Mouse (Mus musculus) liver, embryonic 13.5 days (tissue): ENCODE data around the gene Gm10799. TPM values are rescaled to one million over a fixed set of nuclear protein-coding genes. Genes with fewer than 3 reads are reported as not detected.
"Not testable (repeated sequence)": the region's sequence is repeated elsewhere in the genome, so short reads cannot be mapped to it uniquely, and the experiment has no call there.

ENCODE experiments used
- ATAC-seq: fragments of 200-750 bp; cut with Nextera tagmentation; 2 replicates; pipeline ENCODE4 v1.8.0; 2017; ENCODE audit warnings: low read depth, mild to moderate bottlenecking, moderate number of reproducible peaks, moderate library complexity
- DNase-seq: peaks from one replicate; pipeline ENCODE4 v3.0.0; 2022
- H3K27ac ChIP-seq: fragments of 300-500 bp; sonication (generic); 2 replicates; pipeline ENCODE4 v1.5.1; 2015; ENCODE audit warnings: moderate library complexity, mild to moderate bottlenecking, inconsistent platforms
- H3K27me3 ChIP-seq: fragments of 300-500 bp; sonication (generic); 2 replicates; pipeline ENCODE4 v1.6.1; 2015; ENCODE audit warnings: mild to moderate bottlenecking, inconsistent platforms
- H3K36me3 ChIP-seq: fragments of 300-500 bp; sonication (generic); 2 replicates; pipeline ENCODE4 v1.6.1; 2015; ENCODE audit warnings: mild to moderate bottlenecking, inconsistent platforms
- H3K4me1 ChIP-seq: fragments of 300-500 bp; sonication (generic); replicated peaks from 2 replicates; pipeline ENCODE4 v1.6.1; 2015; ENCODE audit warnings: inconsistent platforms
- H3K4me2 ChIP-seq: fragments of 300-500 bp; sonication (generic); 2 replicates; pipeline ENCODE4 v1.6.1; 2015; ENCODE audit warnings: inconsistent platforms, mild to moderate bottlenecking, moderate library complexity
- H3K4me3 ChIP-seq: fragments of 300-500 bp; sonication (generic); replicated peaks from 2 replicates; pipeline ENCODE4 v1.5.1; 2015; ENCODE audit warnings: mild to moderate bottlenecking, inconsistent platforms
- H3K9ac ChIP-seq: fragments of 300-500 bp; sonication (generic); 2 replicates; pipeline ENCODE4 v1.6.1; 2015; ENCODE audit warnings: mild to moderate bottlenecking, inconsistent platforms
- H3K9me3 ChIP-seq: fragments of 300-500 bp; sonication (generic); replicated peaks from 2 replicates; pipeline ENCODE4 v1.6.1; 2016; ENCODE audit warnings: inconsistent platforms
- WGBS: fragments of 180-500 bp; shearing (Covaris S2); methylation state at CpG from one replicate; pipeline ENCODE4 v1.1.7; 2015; ENCODE audit not compliant: insufficient replicate concordance; 5-methylcytosine and 5-hydroxymethylcytosine counted together
- polyA plus RNA-seq: library from polyadenylated mRNA; unstranded; fragments of >200 nt; fragmentation: Nextera tagmentation; extraction: Ambion mirVana; gene quantifications from 2 replicates; pipeline ENCODE4 v1.2.1, GENCODE M21; 2015

Gm10799 gene
- polyA plus RNA-seq, 1 experiment from 2014 or later, result not detected

DNA sequence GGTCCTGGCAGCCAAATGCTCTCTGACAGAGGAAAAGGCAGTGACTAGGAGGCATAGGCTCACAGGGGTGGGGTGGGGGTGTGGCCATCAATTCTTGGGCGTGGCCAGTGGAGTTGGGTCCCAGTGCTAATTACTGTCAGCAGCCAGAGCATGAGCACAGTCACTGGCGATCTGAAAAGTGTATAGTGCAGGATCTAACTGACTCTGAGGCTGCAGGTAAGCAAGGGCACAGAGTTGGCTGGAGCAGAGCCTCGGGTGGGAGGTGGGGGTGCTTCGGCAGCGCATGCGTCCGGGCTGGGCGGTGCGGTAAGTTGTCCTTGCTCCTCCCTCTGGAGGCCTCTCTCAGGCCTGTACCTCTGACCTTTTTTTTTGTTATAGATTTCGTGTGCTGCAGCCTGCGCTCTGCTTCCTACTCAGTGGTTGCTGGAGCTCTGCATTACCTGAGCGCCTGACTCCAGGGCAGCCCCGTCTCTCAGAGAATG, 1.4 kb upstream of the Gm10799 start, which contains the start of gene Cd59b:
Cd59b (plus strand) TSS at position 146 of the 482 bp plus-strand sequence.
- Histone ChIP-seq H3K27me3 (no peaks in the 10 kb centered on the region), H3K9me3 (0 out of 2 replicates have a peak, but pooled peaks cover 6% of the 10 kb centered on the region), H3K4me3 (peak within 1 kb of the TSS; percentile 63), H3K36me3 (peaks cover 9% of the 10 kb centered on the region; the same call in 1 of the 2 replicates), H3K9ac (peak within 1 kb of the TSS; percentile 68), H3K4me2 (peak within 1 kb of the TSS; percentile 76), H3K27ac (peak within 1 kb of the TSS; percentile 85), H3K4me1 (peaks cover 52% of the 10 kb centered on the region)
- ATAC-seq, result peak; percentile 95
- WGBS, result 15% methylated on average over 13 of the region's 13 CpGs
- peak; percentile 42 for DNase-seq

GRCm38 (mm10) chr2:104065526-104065925, 2.8 kb downstream of the Gm10799 start, which contains the start of gene Gm10912:
Gene Gm10912 (plus strand): TSS chr2:104065826.
- 79% methylated on average over 6 of the region's 6 CpGs for WGBS
- Histone ChIP-seq H3K27ac (peak within 1 kb of the TSS; percentile 16), H3K4me1 (peaks cover 64% of the 10 kb centered on the region), H3K36me3 (peaks cover 25% of the 10 kb centered on the region)
- H3K9ac ChIP-seq, H3K4me2 ChIP-seq, H3K9me3 ChIP-seq, H3K27me3 ChIP-seq, DNase-seq, H3K4me3 ChIP-seq, ATAC-seq: not testable (repeated sequence)

GRCm38 (mm10) chr2:104064152-104064551, 4.2 kb downstream of the Gm10799 start:
- WGBS, result 51% methylated on average over 2 of the region's 2 CpGs
- Histone ChIP-seq H3K4me1 (peaks cover 51% of the 10 kb centered on the region), H3K9me3 (no peaks in the 10 kb centered on the region), H3K27ac (peak overlapping the region; percentile 48; the same call in 1 of the 2 replicates), H3K9ac (no peak overlapping the region), H3K27me3 (no peaks in the 10 kb centered on the region), H3K4me3 (no peak overlapping the region), H3K36me3 (peaks cover 35% of the 10 kb centered on the region), H3K4me2 (no peak overlapping the region)
- no peak for DNase-seq
- peak; percentile 80 for ATAC-seq

- no peak overlapping the region for H3K4me2 ChIP-seq
- H3K4me3 ChIP-seq, result no peak overlapping the region
- H3K27me3 ChIP-seq, result no peaks in the 10 kb centered on the region
- H3K9me3 ChIP-seq, result no peaks in the 10 kb centered on the region
- DNase-seq (no peak), ATAC-seq (no peak)
- no peak overlapping the region for H3K9ac ChIP-seq
- H3K4me1 ChIP-seq, result peaks cover 40% of the 10 kb centered on the region
- peaks cover 43% of the 10 kb centered on the region for H3K36me3 ChIP-seq
- no peak overlapping the region for H3K27ac ChIP-seq
Measured at GRCm38 (mm10) chr2:104062665-104063064, 5.7 kb downstream of the Gm10799 start.

DNA sequence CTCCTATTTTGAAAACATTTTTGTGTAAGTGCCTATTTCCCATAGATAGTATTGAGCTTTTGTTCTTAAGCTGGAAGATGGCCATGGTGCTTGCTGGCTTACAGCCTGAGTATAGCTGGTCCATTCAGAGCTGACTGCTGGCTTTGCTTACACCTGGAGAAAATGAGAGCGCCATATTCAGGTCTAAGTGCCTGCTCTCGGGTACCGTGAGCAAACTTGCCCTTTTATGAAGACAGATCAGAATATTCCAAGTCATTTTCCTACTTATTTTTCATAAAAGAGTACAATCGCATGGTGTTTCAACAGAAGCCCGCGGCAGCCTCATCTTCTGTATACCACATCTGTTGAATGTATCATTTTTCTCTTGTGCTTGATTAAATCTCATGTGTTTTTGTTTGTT, 7.4 kb downstream of the Gm10799 start:
- no peak overlapping the region; the same call in 1 of the 2 replicates for H3K27ac ChIP-seq
- no peak overlapping the region for H3K4me2 ChIP-seq
- no peak overlapping the region for H3K9ac ChIP-seq
- ATAC-seq, result no peak
- H3K36me3 ChIP-seq, result peaks cover 46% of the 10 kb centered on the region
- WGBS, result 93% methylated on average over 6 of the region's 6 CpGs
- H3K9me3 ChIP-seq, result no peaks in the 10 kb centered on the region
- peaks cover 24% of the 10 kb centered on the region for H3K4me1 ChIP-seq
- H3K4me3 ChIP-seq, result no peak overlapping the region
- no peak for DNase-seq
- H3K27me3 ChIP-seq, result no peaks in the 10 kb centered on the region

DNA sequence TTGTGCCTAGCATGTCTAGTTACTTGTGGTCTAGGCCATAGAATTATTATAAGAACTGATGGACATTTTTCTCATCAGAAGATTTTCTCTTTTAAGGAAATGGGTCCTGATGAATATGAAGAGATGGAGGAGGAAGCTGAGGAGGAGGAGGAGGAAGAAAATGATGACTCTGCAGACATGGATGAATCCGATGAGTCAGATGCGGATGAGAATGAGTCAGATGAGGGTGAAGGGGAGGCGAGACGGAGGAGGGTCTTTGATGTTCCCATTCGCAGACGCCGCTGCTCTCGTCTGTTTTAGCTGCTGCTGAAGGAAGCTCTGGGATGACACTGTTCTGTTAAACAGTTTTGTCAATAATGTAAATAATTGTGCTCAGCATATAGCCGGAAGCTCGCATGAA, 8.6 kb downstream of the Gm10799 start:
- no peak for DNase-seq
- ATAC-seq, result no peak
- H3K4me2 ChIP-seq, result no peak overlapping the region
- no peak overlapping the region for H3K4me3 ChIP-seq
- H3K9me3 ChIP-seq, result no peaks in the 10 kb centered on the region
- no peaks in the 10 kb centered on the region for H3K27me3 ChIP-seq
- H3K36me3 ChIP-seq, result peaks cover 54% of the 10 kb centered on the region
- H3K27ac ChIP-seq, result no peak overlapping the region
- no peak overlapping the region for H3K9ac ChIP-seq
- 87% methylated on average over 10 of the region's 10 CpGs for WGBS
- H3K4me1 ChIP-seq, result peaks cover 16% of the 10 kb centered on the region

- Histone ChIP-seq H3K36me3 (peaks cover 62% of the 10 kb centered on the region), H3K9ac (no peak overlapping the region), H3K4me1 (peaks cover 8% of the 10 kb centered on the region), H3K4me2 (no peak overlapping the region), H3K27ac (no peak overlapping the region), H3K9me3 (no peaks in the 10 kb centered on the region), H3K27me3 (no peaks in the 10 kb centered on the region), H3K4me3 (no peak overlapping the region)
- 86% methylated on average over 4 of the region's 4 CpGs for WGBS
- no peak for DNase-seq
- no peak for ATAC-seq
Measured at GRCm38 (mm10) chr2:104058954-104059353, 9.4 kb downstream of the Gm10799 start.

DNA sequence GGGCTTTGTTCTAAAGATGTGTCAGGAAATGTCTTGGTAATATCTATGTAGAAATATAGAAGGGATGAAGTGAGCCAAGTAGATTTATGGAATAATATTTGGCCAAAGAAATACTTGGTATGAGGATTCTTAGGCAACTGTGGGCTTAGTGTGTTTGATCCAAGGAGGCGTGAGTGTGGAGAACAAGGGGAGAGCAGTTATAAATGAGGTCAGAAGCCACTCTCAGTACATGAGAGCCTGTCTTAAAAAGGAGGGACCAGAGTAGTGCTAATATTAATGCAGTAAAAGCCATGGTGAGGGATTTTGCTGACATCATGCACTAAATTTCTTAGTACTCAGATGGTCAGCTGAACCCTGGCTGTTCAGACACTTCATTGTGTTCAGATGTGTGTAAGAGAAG, 10.0 kb downstream of the Gm10799 start:
- no peaks in the 10 kb centered on the region for H3K27me3 ChIP-seq
- H3K9me3 ChIP-seq, result no peaks in the 10 kb centered on the region
- no peak overlapping the region for H3K9ac ChIP-seq
- WGBS, result 85% methylated on average over 1 of the region's 1 CpGs
- H3K4me1 ChIP-seq, result peaks cover 4% of the 10 kb centered on the region; the same call in 1 of the 2 replicates
- H3K27ac ChIP-seq, result no peak overlapping the region
- H3K36me3 ChIP-seq, result peaks cover 68% of the 10 kb centered on the region
- ATAC-seq (no peak), DNase-seq (no peak)
- no peak overlapping the region for H3K4me2 ChIP-seq
- H3K4me3 ChIP-seq, result no peak overlapping the region

DNA sequence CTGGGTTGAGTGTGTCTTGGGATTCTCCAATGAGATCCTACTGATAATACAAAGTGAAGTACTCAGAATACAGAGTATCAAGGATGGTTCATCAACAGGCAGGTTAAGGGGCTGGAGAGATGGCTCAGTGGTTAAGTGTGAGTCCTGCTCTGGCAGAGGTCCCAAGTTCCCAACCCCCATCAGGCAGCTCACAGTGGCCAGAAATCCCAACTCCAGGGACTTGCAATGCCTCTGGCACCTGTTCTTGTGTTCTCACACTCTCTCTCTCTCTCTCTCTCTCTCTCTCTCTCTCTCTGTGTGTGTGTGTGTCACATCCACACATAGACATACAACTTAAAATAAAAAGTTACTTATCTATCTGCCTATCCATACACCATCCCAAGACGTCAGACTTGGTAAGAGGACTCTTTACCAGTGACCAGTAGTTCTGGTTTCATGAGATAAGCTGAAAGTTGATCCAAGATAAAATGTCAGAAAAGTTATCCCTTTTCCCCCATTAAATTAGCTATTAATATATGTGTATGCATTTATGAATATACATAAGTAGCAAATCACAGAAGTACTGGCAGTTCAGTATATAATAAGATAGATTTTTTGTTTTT, 23.8 kb downstream of the Gm10799 start:
- no peak for DNase-seq
- Histone ChIP-seq H3K4me2 (no peak overlapping the region), H3K9ac (0 out of 2 replicates have a peak overlapping the region, but pooled peaks have one; percentile 22), H3K27me3 (no peaks in the 10 kb centered on the region), H3K27ac (peak overlapping the region; percentile 68), H3K4me3 (no peak overlapping the region), H3K36me3 (peaks cover 65% of the 10 kb centered on the region), H3K9me3 (no peaks in the 10 kb centered on the region), H3K4me1 (peaks cover 37% of the 10 kb centered on the region)
- 14% methylated on average over 1 of the region's 1 CpGs for WGBS
- ATAC-seq, result peak; percentile 68

- no peaks in the 10 kb centered on the region for H3K27me3 ChIP-seq
- H3K4me1 ChIP-seq, result peaks cover 37% of the 10 kb centered on the region
- H3K36me3 ChIP-seq, result peaks cover 68% of the 10 kb centered on the region
- no peaks in the 10 kb centered on the region for H3K9me3 ChIP-seq
- H3K4me2 ChIP-seq, result no peak overlapping the region
- ATAC-seq (no peak), DNase-seq (no peak)
- H3K27ac ChIP-seq, result peak overlapping the region; percentile 68
- H3K9ac ChIP-seq, result no peak overlapping the region
- no peak overlapping the region for H3K4me3 ChIP-seq
- WGBS, result 66% methylated on average over 5 of the region's 5 CpGs
Measured at GRCm38 (mm10) chr2:104043624-104044478, 24.5 kb downstream of the Gm10799 start.

GRCm38 (mm10) chr2:104042766-104043165, 25.6 kb downstream of the Gm10799 start:
- WGBS, result 90% methylated on average over 15 of the region's 15 CpGs
- H3K9me3 ChIP-seq, result no peaks in the 10 kb centered on the region
- ATAC-seq (no peak), DNase-seq (no peak)
- peaks cover 67% of the 10 kb centered on the region for H3K36me3 ChIP-seq
- H3K4me1 ChIP-seq, result peaks cover 37% of the 10 kb centered on the region
- no peak overlapping the region for H3K4me3 ChIP-seq
- H3K4me2 ChIP-seq, result no peak overlapping the region
- H3K27ac ChIP-seq, result no peak overlapping the region
- no peaks in the 10 kb centered on the region for H3K27me3 ChIP-seq
- H3K9ac ChIP-seq, result no peak overlapping the region
